Mouse (Mus musculus): ENCODE measurements around the gene Trpm3. TPM values are rescaled to one million over a fixed set of nuclear protein-coding genes. Genes with fewer than 3 reads are reported as not detected.

The Trpm3 gene
- polyA plus RNA-seq, 1 experiment: 0.30 TPM

DNA sequence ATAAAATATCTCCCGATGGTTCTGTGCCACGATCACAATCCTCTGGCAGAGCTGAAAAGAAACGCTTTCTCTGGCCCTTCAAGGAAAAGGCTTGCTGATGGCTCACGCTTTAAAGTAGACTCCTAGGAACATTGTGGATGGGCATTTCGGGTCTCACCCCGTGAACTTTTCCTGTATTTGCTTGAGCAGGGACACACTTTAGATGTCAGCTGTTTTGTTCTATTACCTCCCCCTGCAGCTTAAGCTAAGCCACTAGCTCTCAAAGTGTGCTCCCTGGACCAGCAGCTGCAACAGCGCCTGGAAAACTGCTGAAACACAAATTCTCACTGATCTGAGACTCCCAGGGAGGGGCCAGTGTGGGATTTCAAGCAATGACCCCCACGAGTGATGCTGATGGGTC is 615.7 kb downstream of the Trpm3 start:
- no peaks in the 10 kb centered on the region for H3K36me3 ChIP-seq (ENCODE audit: control insufficient read depth, insufficient read depth, low read length)
- 85% methylated on average over 8 of the region's 8 CpGs for WGBS
- no peaks in the 10 kb centered on the region for H3K27me3 ChIP-seq (ENCODE audit: control insufficient read depth, insufficient read depth, low read length)
- H3K27ac ChIP-seq (ENCODE audit: control insufficient read depth, insufficient read depth, low read length): no peak overlapping the region
- no peaks in the 10 kb centered on the region for H3K4me1 ChIP-seq (replicated peaks; ENCODE audit: control insufficient read depth, insufficient read depth, low read length)
- DNase-seq: no peak
- H3K4me3 ChIP-seq (ENCODE audit: control insufficient read depth, insufficient read depth, low read length): no peak overlapping the region
- TF ChIP-seq CTCF (IDR thresholded peaks at IDR 0.05; ENCODE audit: borderline replicate concordance, control insufficient read depth, extremely low read depth, insufficient read depth, low read length, poor library complexity) (no peak), POLR2A (IDR thresholded peaks at IDR 0.05; ENCODE audit: control insufficient read depth, extremely low read depth, insufficient read depth, low read length, poor library complexity) (no peak)

DNA sequence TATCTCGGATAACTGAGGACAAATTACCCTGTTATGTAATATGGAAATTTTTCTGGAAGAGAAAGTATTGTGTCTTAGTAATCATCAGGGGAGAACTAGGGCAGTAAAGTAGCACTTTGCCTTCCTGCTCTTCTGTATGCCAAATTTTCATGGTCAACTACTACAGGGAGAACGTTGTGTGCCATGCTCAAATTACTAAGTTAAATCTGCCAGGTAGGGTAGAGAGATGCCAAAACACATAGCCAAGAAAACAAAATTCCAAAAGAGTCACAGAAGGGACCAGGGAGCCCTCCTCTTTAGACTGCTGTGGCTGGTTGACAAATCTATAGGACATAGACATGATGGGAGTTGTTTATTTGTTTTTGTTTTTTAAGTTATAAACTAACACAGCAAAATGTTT is 619.6 kb downstream of the Trpm3 start:
- whole genome bisulfite sequencing: 86% methylated on average over 2 of the region's 2 CpGs
- H3K27ac ChIP-seq (ENCODE audit: control insufficient read depth, insufficient read depth, low read length): no peak overlapping the region
- H3K4me3 ChIP-seq (ENCODE audit: control insufficient read depth, insufficient read depth, low read length): no peak overlapping the region
- H3K4me1 ChIP-seq (replicated peaks; ENCODE audit: control insufficient read depth, insufficient read depth, low read length): no peaks in the 10 kb centered on the region
- H3K36me3 ChIP-seq (ENCODE audit: control insufficient read depth, insufficient read depth, low read length): no peaks in the 10 kb centered on the region
- no peak for DNase-seq
- TF ChIP-seq POLR2A (IDR thresholded peaks at IDR 0.05; ENCODE audit: control insufficient read depth, extremely low read depth, insufficient read depth, low read length, poor library complexity) (no peak), CTCF (IDR thresholded peaks at IDR 0.05; ENCODE audit: borderline replicate concordance, control insufficient read depth, extremely low read depth, insufficient read depth, low read length, poor library complexity) (no peak)
- H3K27me3 ChIP-seq (ENCODE audit: control insufficient read depth, insufficient read depth, low read length): no peaks in the 10 kb centered on the region

- no peak for DNase-seq
- Histone ChIP-seq H3K4me1 (replicated peaks; ENCODE audit: control insufficient read depth, insufficient read depth, low read length) (no peaks in the 10 kb centered on the region), H3K4me3 (ENCODE audit: control insufficient read depth, insufficient read depth, low read length) (no peak overlapping the region), H3K27me3 (ENCODE audit: control insufficient read depth, insufficient read depth, low read length) (no peaks in the 10 kb centered on the region), H3K27ac (ENCODE audit: control insufficient read depth, insufficient read depth, low read length) (no peak overlapping the region), H3K36me3 (ENCODE audit: control insufficient read depth, insufficient read depth, low read length) (no peaks in the 10 kb centered on the region)
- TF ChIP-seq CTCF (IDR thresholded peaks at IDR 0.05; ENCODE audit: borderline replicate concordance, control insufficient read depth, extremely low read depth, insufficient read depth, low read length, poor library complexity) (no peak), POLR2A (IDR thresholded peaks at IDR 0.05; ENCODE audit: control insufficient read depth, extremely low read depth, insufficient read depth, low read length, poor library complexity) (no peak)
- WGBS: 79% methylated on average over 3 of the region's 3 CpGs
Measured at GRCm38 (mm10) chr19:22768242-22768641, 629.4 kb downstream of the Trpm3 start.

GRCm38 (mm10) chr19:22775191-22775695 is 636.4 kb downstream of the Trpm3 start:
- no peak for DNase-seq
- H3K36me3 ChIP-seq (ENCODE audit: control insufficient read depth, insufficient read depth, low read length): no peaks in the 10 kb centered on the region
- WGBS: 92% methylated on average over 3 of the region's 3 CpGs
- no peak overlapping the region for H3K27ac ChIP-seq (ENCODE audit: control insufficient read depth, insufficient read depth, low read length)
- no peaks in the 10 kb centered on the region for H3K27me3 ChIP-seq (ENCODE audit: control insufficient read depth, insufficient read depth, low read length)
- H3K4me1 ChIP-seq (replicated peaks; ENCODE audit: control insufficient read depth, insufficient read depth, low read length): no peaks in the 10 kb centered on the region
- TF ChIP-seq CTCF (IDR thresholded peaks at IDR 0.05; ENCODE audit: borderline replicate concordance, control insufficient read depth, extremely low read depth, insufficient read depth, low read length, poor library complexity) (no peak), POLR2A (IDR thresholded peaks at IDR 0.05; ENCODE audit: control insufficient read depth, extremely low read depth, insufficient read depth, low read length, poor library complexity) (no peak)
- no peak overlapping the region for H3K4me3 ChIP-seq (ENCODE audit: control insufficient read depth, insufficient read depth, low read length)

DNA sequence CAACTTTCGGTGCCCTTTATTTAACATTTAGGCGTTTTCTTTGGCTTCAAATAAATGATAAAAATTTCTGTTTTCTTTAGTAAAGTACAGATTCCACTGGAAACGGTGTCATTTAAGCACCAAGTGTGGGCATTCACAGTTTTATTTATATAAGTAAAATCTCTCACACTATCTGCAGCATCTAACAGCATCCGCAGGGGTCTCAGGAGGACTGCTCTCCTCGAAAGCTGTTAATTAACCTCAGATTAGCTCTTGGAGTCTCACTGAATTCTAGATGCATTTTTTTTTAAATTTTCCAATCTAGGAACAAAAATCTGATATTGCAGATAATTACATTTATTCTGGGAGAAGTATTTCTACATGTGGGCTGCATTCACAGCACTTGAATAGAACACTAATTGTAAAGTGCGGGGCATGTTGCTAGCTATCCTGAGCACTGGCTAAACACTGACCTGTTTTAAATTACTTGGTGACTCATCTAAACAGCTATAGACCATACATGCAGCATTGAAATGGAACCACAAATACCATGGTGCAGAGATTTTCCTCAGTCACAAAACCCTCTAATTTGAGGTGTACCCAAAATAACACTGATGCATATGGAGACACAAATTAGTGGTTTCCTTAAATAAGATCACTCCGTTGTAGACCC is 641.5 kb downstream of the Trpm3 start:
- H3K4me3 ChIP-seq (ENCODE audit: control insufficient read depth, insufficient read depth, low read length): no peak overlapping the region
- 93% methylated on average over 7 of the region's 7 CpGs for WGBS
- H3K27ac ChIP-seq (ENCODE audit: control insufficient read depth, insufficient read depth, low read length): no peak overlapping the region
- no peak for DNase-seq
- H3K36me3 ChIP-seq (ENCODE audit: control insufficient read depth, insufficient read depth, low read length): no peaks in the 10 kb centered on the region
- TF ChIP-seq POLR2A (IDR thresholded peaks at IDR 0.05; ENCODE audit: control insufficient read depth, extremely low read depth, insufficient read depth, low read length, poor library complexity) (no peak), CTCF (IDR thresholded peaks at IDR 0.05; ENCODE audit: borderline replicate concordance, control insufficient read depth, extremely low read depth, insufficient read depth, low read length, poor library complexity) (no peak)
- H3K27me3 ChIP-seq (ENCODE audit: control insufficient read depth, insufficient read depth, low read length): no peaks in the 10 kb centered on the region
- H3K4me1 ChIP-seq (replicated peaks; ENCODE audit: control insufficient read depth, insufficient read depth, low read length): no peaks in the 10 kb centered on the region

DNA sequence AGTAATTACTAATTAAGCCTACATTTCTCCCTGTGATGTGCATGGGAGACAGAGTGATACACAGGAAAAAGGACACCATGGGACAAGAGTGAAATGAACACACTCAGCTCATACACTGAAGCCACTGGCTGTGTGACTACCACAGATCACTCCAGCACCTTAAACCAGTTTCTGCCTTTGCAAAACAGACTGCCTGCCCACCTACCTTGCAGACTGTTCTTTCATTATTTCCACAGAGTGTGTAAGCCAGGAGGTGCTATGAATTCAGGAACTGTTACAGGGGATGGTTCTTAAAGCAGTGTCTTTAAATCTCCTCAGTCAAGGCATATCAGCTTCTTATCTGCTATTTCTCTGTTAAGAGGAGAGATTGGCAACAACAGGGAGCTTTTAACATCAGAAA is 642.7 kb downstream of the Trpm3 start:
- Histone ChIP-seq H3K27me3 (ENCODE audit: control insufficient read depth, insufficient read depth, low read length) (no peaks in the 10 kb centered on the region), H3K4me3 (ENCODE audit: control insufficient read depth, insufficient read depth, low read length) (no peak overlapping the region), H3K36me3 (ENCODE audit: control insufficient read depth, insufficient read depth, low read length) (no peaks in the 10 kb centered on the region), H3K27ac (ENCODE audit: control insufficient read depth, insufficient read depth, low read length) (no peak overlapping the region), H3K4me1 (replicated peaks; ENCODE audit: control insufficient read depth, insufficient read depth, low read length) (no peaks in the 10 kb centered on the region)
- TF ChIP-seq CTCF (IDR thresholded peaks at IDR 0.05; ENCODE audit: borderline replicate concordance, control insufficient read depth, extremely low read depth, insufficient read depth, low read length, poor library complexity) (no peak), POLR2A (IDR thresholded peaks at IDR 0.05; ENCODE audit: control insufficient read depth, extremely low read depth, insufficient read depth, low read length, poor library complexity) (no peak)
- DNase-seq: no peak

DNA sequence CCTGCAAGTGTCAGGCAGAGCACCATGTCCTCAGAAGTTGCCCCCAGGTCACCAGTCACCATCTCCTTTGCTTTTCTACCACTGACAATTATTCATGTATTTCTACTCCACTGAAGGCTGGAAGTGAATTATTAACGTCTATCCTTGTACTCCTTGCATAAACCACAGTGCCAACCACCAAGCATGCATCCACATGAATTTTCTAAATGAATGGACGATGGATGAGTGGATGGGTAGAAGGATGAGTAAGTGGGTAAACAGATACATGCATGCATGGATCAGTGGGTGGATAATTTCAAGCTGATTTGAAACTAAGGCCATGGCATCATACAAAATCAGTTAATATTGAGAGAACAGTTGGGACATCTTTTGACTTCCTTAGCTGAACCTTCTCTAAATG is 644.9 kb downstream of the Trpm3 start:
- no peak for TF ChIP-seq CTCF (IDR thresholded peaks at IDR 0.05; ENCODE audit: borderline replicate concordance, control insufficient read depth, extremely low read depth, insufficient read depth, low read length, poor library complexity)
- no peak for TF ChIP-seq POLR2A (IDR thresholded peaks at IDR 0.05; ENCODE audit: control insufficient read depth, extremely low read depth, insufficient read depth, low read length, poor library complexity)
- H3K27me3 ChIP-seq (ENCODE audit: control insufficient read depth, insufficient read depth, low read length): no peaks in the 10 kb centered on the region
- 81% methylated on average over 2 of the region's 2 CpGs for WGBS
- no peaks in the 10 kb centered on the region for H3K4me1 ChIP-seq (replicated peaks; ENCODE audit: control insufficient read depth, insufficient read depth, low read length)
- DNase-seq: no peak
- no peaks in the 10 kb centered on the region for H3K36me3 ChIP-seq (ENCODE audit: control insufficient read depth, insufficient read depth, low read length)
- H3K27ac ChIP-seq (ENCODE audit: control insufficient read depth, insufficient read depth, low read length): no peak overlapping the region
- no peak overlapping the region for H3K4me3 ChIP-seq (ENCODE audit: control insufficient read depth, insufficient read depth, low read length)
